Mouse (Mus musculus) Patski (cell line): ENCODE data around the gene Rarb. TPM values are rescaled to one million over a fixed set of nuclear protein-coding genes. Genes with fewer than 3 reads are reported as not detected.

Experiments used
- ATAC-seq: fragments of 100-300 bp; one replicate; pipeline ENCODE4 v1.8.0; 2021
- CTCF ChIA-PET: fragments of 350-600 bp; sonication (Branson Sonifier 250); formaldehyde crosslinking; loops from one replicate; lab custom pipeline; 2022; ENCODE audit warnings: inconsistent platforms; lab: Charles Lee
- POLR2A ChIA-PET: fragments of 350-600 bp; sonication (Branson Sonifier 250); formaldehyde crosslinking; loops from one replicate; lab custom pipeline; 2022; ENCODE audit warnings: antibody characterized with exemption, inconsistent platforms; lab: Charles Lee
- DNase-seq: peaks from one replicate; pipeline ENCODE4 v3.0.0-alpha.2; 2011; ENCODE audit warnings: low read depth, low spot score
- H3K27me3 ChIP-seq: fragments of 371-371 bp; one replicate; pipeline ENCODE4 v1.5.1; 2021
- CTCF ChIP-seq: fragments of 100-300 bp; IDR thresholded peaks from one replicate; pipeline ENCODE4 v1.5.1; 2021
- in situ Hi-C: fragments of 300-500 bp; cut with MboI; formaldehyde crosslinking; loops from 3 replicates; pipeline ENCODE4 v1.11.1; 2018; ENCODE audit warnings: low pct_unique_long_range_greater_than_20kb, mixed read lengths
- polyA plus RNA-seq: library from polyadenylated mRNA; unstranded; gene quantifications from one replicate; pipeline ENCODE4 v1.2.3, GENCODE M21; 2021

Rarb gene
- polyA plus RNA-seq, 1 experiment from 2014 or later = 17.8 TPM

DNA sequence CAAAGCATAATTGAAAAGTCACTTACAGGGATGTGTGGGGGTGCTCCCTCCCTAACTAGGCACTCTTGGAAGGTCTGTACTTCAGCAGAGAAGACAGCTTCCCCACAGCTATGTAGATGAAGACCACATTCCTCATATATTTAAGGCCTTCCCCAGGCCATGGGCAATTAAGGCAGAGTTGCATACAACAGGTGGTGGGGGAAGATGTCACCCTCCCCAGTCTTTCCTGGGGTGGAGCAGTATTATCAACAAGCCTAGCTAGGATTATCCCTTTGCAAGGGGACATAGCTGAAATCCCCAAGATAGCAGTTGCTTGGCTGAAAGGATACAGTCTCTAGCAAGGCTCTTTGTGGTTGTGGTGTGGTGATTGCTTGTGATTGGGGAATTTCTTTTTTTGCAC, 240.9 kb downstream of the Rarb start:
- ChIA-PET POLR2A (interaction anchor here (0.5 kb wide), 1 partner anchor 18 kb away, joined by 5 read pairs; no protein-coding TSS in a partner anchor), CTCF (interaction anchor here (1.5 kb wide), 1 partner anchor 10 kb away, joined by 5 read pairs; no protein-coding TSS in a partner anchor)
- ATAC-seq = no peak
- in situ Hi-C loops = no loop called here
- DNase-seq = no peak
- no peaks in the 10 kb centered on the region for H3K27me3 ChIP-seq
- no peak for TF ChIP-seq CTCF

GRCm38 (mm10) chr14:16577049-16577448, 241.9 kb downstream of the Rarb start:
- ATAC-seq (no peak), DNase-seq (no peak)
- ChIA-PET POLR2A (no interaction called here), CTCF (interaction anchor here (1.3 to 1.5 kb wide), 3 partner anchors 8 to 143 kb away, joined by 3 to 5 read pairs (median 4); no protein-coding TSS in a partner anchor)
- H3K27me3 ChIP-seq = no peaks in the 10 kb centered on the region
- TF ChIP-seq CTCF = peak; percentile 28
- in situ Hi-C loops = no loop called here

DNA sequence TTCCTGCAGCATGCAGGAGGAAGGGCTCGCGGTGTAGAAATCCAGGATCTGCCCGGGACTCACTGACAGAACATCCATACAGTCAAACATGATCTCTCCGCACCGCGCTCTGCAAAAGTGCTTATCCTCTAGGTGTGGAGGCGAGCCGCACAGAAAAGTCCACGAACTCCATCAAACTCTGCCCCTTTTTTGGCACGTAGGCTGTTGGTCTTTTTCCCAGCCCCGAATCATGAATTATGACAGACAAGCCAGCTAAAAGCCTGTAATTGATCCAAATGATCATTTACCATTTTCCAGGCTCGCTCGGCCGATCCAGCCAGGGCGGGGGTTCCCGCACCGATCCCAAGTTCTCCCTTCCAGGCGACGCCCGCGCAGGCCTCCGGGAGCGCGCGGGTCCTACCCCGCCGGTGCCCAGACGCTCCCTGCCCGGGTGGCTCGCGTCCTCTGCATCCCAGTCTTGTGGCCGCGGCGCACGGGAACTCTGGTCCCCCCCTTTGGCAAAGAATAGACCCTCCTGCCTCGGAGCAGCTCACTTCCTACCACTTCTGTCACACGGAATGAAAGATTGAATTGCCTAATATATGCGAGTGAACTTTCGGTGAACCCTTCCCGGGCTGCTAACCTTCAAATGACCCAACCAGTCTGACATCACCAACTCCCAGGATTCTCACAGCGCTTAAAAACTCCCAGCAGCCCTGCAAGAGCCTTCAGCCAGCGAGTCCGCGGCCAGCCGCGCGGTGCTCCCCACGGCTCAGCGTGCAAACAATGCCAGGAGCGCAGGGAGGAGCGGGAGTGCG, 243.8 kb downstream of the Rarb start:
- no peak for TF ChIP-seq CTCF
- DNase-seq (peak; percentile 73), ATAC-seq (peak; percentile 91)
- H3K27me3 ChIP-seq = no peaks in the 10 kb centered on the region
- CTCF ChIA-PET = no interaction called here
- POLR2A ChIA-PET = interaction anchor here (0.6 kb wide), 1 partner anchor 212 kb away, joined by 3 read pairs; no protein-coding TSS in a partner anchor
- in situ Hi-C loops = no loop called here

DNA sequence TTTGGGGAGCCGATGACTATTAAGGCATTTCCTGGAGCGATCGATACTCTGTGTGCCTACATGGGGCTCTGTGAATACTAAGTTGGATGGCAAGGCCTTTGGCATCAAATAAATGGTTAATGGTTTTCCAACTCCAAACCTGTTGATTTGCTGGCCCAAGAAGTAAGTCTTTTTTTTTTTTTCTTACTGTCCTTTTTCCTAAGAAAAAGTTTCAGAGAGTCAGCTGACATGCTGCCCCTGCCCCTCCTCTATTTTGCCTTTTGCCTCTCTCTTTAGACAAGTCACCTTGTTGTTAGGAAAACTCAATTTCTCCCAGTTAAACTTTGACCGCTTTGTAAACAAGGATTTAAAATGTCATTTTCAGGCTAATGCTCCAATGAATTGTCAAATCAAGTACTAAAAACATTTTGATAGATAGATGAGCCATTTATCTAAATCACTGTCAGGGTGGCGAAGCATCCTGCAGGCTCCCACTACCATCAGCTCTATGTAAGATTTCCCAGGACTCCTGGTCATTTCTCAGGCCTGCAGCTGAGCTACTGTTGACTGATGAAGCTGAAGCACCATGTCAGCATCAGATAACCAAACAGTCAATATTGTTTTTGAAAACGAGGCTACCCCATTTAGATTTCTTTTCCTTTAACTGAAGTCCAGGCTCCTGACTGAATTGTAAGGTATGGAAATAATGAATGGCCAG, 245.3 kb downstream of the Rarb start:
- ATAC-seq = no peak
- ChIA-PET CTCF (interaction anchor here (0.9 to 1.3 kb wide), 2 partner anchors 137 to 139 kb away, joined by 3 to 9 read pairs; no protein-coding TSS in a partner anchor), POLR2A (no interaction called here)
- no peak for TF ChIP-seq CTCF
- in situ Hi-C loops = no loop called here
- no peaks in the 10 kb centered on the region for H3K27me3 ChIP-seq
- DNase-seq = no peak

DNA sequence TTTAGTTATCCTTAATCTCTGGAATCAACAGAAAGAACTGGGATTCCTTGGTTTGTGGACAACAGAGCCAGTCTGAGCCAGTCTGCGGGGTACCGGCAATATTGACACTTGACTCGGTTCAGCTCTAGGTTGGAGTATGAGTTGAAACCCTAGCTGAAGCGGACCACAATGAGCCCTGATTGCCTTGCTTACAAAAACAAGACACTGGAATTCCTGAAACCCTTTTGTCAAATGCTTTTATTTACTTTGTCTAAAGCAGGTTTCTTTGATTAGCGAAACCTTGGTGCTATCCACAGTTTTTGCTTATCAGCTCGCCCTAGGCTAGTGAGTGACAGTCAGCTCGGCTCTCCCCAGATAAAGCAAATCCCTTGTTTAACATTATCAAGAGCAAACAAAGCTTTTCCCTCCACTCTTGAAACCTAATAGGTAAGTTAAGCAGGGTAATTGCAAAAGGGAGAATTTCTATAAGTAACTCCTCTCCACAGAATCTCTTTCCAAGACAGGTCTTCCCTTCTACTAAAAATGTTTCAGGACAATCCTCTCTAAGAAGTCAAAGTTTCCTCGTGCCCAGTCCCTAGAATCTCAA, 246.1 kb downstream of the Rarb start:
- POLR2A ChIA-PET = no interaction called here
- ATAC-seq = no peak
- in situ Hi-C loops = no loop called here

DNA sequence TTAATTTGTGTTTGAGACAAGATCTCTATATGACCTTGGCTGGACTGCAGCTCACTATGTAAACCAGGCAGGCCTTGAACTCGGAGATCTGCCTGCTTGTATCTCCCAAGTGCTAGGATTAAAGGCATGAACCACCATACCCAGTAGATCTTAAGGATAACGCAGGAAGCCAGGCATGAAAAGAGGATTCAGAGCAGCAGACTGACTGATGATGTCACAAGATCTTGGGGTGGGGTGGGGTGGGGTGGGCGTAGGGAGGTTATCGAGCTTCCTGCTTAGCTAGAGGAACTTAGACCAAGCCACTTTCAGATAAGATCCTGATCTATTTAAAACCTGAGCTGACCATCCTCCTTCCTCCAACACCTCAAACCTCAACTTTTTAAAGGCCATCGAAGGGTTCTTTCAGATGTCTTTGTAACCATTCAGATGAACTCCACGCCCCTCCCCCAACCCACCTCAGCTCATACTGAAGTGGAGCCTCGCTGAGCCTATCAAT, 249.4 kb downstream of the Rarb start:
- H3K27me3 ChIP-seq = no peaks in the 10 kb centered on the region
- no peak for ATAC-seq
- DNase-seq = no peak
- ChIA-PET CTCF (interaction anchor here (1.5 to 2.6 kb wide), 5 partner anchors 8 to 135 kb away, joined by 4 to 14 read pairs (median 5); no protein-coding TSS in a partner anchor), POLR2A (no interaction called here)
- in situ Hi-C loops = no loop called here
- no peak for TF ChIP-seq CTCF

More for the DNA sequence above, 246.1 kb downstream of the Rarb start:
- DNase-seq = no peak
- CTCF ChIA-PET = interaction anchor here (1.3 kb wide), 1 partner anchor 139 kb away, joined by 9 read pairs; no protein-coding TSS in a partner anchor
- H3K27me3 ChIP-seq = no peaks in the 10 kb centered on the region
- TF ChIP-seq CTCF = no peak

GRCm38 (mm10) chr14:16566920-16567319, 252.0 kb downstream of the Rarb start:
- DNase-seq = no peak
- ATAC-seq = no peak
- in situ Hi-C loops = no loop called here
- no peak for TF ChIP-seq CTCF
- POLR2A ChIA-PET = interaction anchor here (1.1 kb wide), 1 partner anchor 29 kb away, joined by 3 read pairs; no protein-coding TSS in a partner anchor
- H3K27me3 ChIP-seq = no peaks in the 10 kb centered on the region
- CTCF ChIA-PET = interaction anchor here (1.0 to 2.6 kb wide), 3 partner anchors 12 to 133 kb away, joined by 3 to 10 read pairs (median 10); no protein-coding TSS in a partner anchor

DNA sequence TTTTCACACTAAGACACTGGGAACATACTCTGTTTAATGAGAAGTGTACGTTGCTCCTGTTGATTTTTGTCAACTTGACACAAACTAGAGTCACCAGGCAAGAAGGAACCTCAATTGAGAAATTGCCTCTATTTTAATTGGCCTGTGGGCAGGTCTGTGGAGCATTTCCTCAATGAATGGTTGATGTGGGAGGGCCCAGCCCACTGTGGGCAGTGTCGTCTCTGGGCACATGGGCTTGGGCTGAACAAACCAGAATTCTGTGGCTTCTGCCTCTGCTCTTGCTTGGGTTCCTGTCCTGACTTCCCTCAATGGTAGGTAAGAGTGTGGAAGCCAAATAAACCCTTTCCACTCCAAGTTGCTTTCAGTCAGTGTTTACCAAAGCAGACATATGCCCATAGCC, 255.0 kb downstream of the Rarb start:
- no peak for DNase-seq
- ATAC-seq = no peak
- no peak for TF ChIP-seq CTCF
- in situ Hi-C loops = no loop called here
- ChIA-PET POLR2A (no interaction called here), CTCF (no interaction called here)
- H3K27me3 ChIP-seq = no peaks in the 10 kb centered on the region

GRCm38 (mm10) chr14:16561496-16562170, 257.3 kb downstream of the Rarb start:
- TF ChIP-seq CTCF = no peak
- in situ Hi-C loops = no loop called here
- ChIA-PET CTCF (no interaction called here), POLR2A (no interaction called here)
- ATAC-seq = no peak
- DNase-seq = no peak
- no peaks in the 10 kb centered on the region for H3K27me3 ChIP-seq
